Mouse (Mus musculus): ENCODE results near the gene Stk11.

- TF ChIP-seq CTCF (IDR thresholded peaks at IDR 0.05; ENCODE audit: borderline replicate concordance, insufficient read depth, low read depth, low read length) (no peak), POLR2A (IDR thresholded peaks at IDR 0.05; ENCODE audit: borderline replicate concordance, insufficient read depth, low read length) (no peak)
Measured at GRCm38 (mm10) chr10:80153713-80154112, 38.1 kb downstream of the Stk11 start.

All from cerebellum, adult 2 months (tissue).